Mouse (Mus musculus): ENCODE results near the gene Nox3. TPM values are rescaled to one million over a fixed set of nuclear protein-coding genes. Genes with fewer than 3 reads are reported as not detected.

The Nox3 gene
- not detected for polyA plus RNA-seq (2017; shearing (Covaris generic))

GRCm38 (mm10) chr17:3696161-3696560, at the start of gene Nox3:
TSS of gene Nox3 (minus strand) at chr17:3696261.

Other genes starting within 250 kb of the Nox3 start
- not detected for gene Cldn20, start 163.7 kb downstream of the Nox3 start, polyA plus RNA-seq (2017; shearing (Covaris generic))
- gene Tfb1m, start 138.5 kb downstream of the Nox3 start, polyA plus RNA-seq (2017; shearing (Covaris generic)) = 7.6 TPM